Mouse (Mus musculus): ENCODE measurements around the gene Grm1.

Grm1 gene

GRCm38 (mm10) chr10:10710837-10711236, 371.3 kb downstream of the Grm1 start:
- DNase-seq (ENCODE audit: low spot score) = no peak

DNA sequence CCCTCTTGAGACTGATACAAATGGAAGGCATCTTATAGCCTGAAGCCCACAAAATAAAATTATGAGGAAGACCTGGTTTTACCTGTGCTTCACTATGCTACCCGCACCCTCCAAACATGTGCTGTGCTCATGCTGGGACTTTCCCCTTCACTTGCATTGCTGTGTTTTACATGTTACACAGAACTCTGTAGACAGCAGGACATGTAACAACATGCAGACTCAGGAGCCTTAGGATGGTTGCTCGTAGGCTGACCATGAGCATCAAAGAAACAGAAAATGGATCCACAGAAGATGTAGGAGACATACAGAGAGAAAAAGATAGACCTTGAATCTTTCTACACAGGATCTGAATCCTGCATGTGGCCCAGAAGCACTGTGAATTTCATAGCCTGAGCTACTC, 371.8 kb downstream of the Grm1 start:
- no peak for DNase-seq (ENCODE audit: low spot score)

GRCm38 (mm10) chr10:10708031-10708430, 374.1 kb downstream of the Grm1 start:
- DNase-seq (ENCODE audit: low spot score) = no peak

DNA sequence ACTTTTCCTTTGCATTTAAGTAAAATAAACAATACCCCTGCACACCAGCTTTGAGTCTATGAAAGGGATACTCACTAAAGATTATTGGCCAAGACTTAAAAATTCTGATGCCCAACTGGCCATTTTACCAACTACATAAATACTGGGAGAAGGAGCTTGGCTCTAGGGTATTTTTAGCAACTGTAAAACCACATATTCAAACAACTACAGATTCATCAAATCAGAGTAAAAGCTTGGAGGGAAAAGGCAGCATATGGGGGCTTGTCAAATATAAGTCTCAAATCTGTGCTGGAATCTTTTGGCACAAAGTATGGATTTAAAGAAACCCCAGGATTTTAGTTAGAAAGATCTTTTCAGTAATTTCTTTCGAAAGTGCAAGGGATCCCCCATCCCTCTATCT, 380.8 kb downstream of the Grm1 start:
- no peak for DNase-seq (ENCODE audit: low spot score)

- DNase-seq (ENCODE audit: low spot score) = no peak
Observed at GRCm38 (mm10) chr10:10700903-10701302, 381.3 kb downstream of the Grm1 start.

DNA sequence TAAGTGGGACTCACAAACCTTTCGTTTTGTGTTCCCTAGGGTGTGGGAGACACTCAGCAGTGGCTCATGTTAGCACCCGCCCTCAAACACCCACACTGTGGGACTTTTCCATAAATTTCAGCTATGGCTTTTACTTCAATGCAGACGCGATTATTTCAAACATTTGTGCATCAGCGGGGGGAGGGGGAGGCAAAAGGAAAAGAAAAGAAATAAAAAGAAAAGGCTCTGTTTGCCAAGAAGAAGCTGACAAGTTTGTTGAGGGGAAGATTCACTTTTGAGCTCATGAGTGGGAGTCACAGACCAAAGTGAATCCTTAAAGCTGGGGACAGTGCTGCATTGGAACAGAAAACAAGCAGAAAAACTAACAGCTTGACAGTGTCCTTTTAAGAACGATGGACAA, 384.7 kb downstream of the Grm1 start:
- no peak for DNase-seq (ENCODE audit: low spot score)

DNA sequence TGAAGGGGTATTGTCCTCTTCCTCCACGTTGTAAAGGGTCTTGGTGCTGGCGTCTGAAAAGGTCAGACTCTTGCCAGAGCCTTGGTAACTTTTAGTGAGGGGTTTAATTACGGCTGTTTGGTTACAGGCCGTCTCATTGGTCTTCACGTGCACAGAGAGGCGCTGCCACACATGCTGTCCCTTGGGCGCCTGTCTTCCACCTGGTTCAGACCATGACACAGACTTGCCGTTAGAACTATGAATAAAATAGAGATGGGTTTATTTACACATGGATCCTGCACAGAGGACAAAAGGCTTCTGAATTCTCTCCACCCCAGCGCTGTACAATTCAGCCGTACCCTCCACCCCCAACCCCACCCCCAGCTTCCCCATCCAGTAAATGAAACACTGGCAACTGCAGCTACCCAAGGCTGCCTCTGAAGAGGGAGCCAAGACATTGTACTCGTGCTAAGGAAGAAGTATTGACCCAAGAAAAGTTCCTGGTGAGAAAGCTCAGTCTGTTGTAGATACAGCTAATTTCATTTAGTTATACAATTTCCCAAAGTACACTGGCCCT, 392.4 kb downstream of the Grm1 start:
- DNase-seq (ENCODE audit: low spot score) = no peak

DNA sequence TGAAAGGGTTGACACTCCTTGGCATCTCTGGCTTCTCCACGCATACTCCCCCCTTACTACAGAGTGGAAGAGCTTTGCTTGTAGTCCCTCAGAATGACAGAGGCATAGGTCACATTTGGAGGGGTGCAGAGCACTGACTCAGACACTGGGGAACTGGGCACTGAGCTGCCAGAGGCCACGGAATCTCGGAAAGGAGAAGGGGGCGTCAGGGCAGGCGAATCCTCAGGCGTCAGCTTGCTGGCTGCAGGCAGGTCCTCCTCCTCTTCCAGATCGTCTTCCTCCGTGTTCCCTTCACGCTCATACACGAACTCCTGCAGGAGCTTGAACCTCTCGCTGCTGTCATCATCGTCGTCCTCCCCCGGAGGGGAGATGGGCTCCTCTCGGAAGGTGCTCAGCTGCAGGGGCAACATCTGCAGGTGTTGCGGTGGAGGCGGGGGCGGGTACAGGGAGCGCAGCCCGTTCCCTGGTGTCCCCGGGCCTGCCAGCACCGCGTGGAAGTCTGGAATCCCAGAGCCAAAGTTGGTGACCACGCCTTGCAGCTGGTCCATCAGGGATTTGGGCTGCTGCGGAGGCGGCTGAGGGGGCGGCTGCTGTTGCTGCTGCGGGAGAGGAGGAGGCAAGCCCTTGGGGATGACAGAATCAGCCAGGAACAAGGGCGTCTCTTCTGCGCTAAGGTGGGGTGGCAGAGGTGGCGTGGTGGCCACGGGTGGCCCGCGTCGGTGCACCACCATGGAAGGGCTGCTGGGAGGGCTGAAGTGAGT, 393.1 kb downstream of the Grm1 start:
- DNase-seq (ENCODE audit: low spot score) = no peak

DNA sequence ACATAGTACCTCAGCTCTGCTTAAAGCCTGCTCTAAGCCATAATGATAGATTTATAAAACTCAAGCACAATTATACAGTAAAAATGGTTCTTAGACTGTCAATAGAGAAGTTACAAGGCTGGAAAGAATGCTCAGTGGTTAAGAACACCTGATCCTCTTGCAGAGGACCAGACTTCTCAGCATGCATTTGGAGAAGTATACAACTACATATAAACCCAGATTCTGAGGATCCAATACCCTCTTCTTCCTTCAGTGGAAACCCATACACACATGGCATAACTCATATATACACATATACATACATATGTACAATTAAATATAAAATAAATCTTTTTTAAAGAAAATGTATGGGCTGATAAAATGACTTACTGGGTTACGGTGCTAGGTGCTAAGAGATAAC, 401.1 kb downstream of the Grm1 start, which contains the start of gene Gm10944:
Gm10944 (plus strand) TSS at position 301 of the 400 bp plus-strand sequence.
- DNase-seq (ENCODE audit: low spot score) = no peak

DNA sequence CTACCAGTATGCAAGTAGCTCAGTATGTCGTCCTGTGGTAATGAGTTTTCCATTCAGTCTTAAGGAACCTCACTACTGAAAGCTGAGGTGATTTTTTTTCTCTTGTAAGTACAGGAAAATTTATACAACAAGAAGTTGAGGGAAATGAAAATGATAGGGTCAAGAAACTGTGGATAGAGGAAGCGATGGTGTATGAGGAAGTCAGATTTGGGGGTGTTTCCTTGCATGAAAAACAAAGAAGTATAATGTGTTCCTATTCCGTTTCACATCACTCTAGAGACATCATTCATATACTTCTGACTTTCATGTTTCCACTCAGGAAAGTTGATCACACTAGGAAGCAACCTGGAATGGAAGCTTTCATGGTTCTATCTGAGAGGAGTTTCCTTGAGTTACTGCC, 422.2 kb downstream of the Grm1 start:
- DNase-seq (ENCODE audit: low spot score) = no peak

DNA sequence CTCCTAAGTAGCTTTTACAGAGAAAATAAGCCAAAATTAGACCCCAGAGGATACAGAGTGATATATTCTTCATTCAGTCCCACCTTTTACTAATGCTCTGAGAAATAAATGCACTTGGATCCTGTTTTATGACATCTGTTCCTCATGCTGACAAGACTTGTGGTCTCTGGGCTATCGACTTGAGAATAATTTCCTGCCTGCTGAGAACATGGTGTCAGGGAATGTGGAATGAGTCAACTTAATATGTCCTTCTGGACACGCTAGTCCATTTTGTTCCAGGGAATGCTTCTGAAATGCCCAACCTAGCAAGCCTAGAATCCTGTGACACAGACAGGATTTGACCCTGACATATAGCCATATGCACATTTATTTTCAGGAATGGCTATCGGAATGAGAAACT, 423.0 kb downstream of the Grm1 start:
- no peak for DNase-seq (ENCODE audit: low spot score)

DNA sequence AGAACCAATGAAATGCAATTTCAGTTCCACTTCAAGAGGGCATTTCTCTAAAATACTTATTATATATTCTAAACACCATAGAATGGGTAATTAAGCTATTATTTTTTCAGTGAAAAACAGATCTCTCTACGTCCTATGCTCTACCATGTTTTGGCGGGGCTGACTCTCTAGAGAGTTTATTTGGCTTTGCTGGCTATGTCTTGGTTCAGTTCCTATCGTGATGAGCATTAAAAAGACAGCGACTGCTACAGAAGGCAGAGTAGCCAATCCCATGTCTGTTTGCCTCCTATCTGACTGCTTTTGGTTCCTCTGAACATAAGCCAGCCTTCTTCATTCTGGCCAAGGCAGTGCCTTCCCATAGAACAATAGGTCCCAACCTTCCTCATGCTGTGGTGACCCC, 425.5 kb downstream of the Grm1 start:
- no peak for DNase-seq (ENCODE audit: low spot score)

- no peak for DNase-seq (ENCODE audit: low spot score)
Observed at GRCm38 (mm10) chr10:10655991-10656390, 426.2 kb downstream of the Grm1 start.

All from ovary, postnatal 14 days (tissue).